Mouse (Mus musculus) kidney, postnatal 25 days (tissue): ENCODE measurements at regions not wholly inside any gene's neighbourhood (a gene's known extent, or its start where the extent isn't known, plus 50 kb on each side); places are given as distances from the start of the nearest gene placed in this dataset.

Experiments used
- DNase-seq, 2 experiments: peaks; one replicate each; pipeline ENCODE4 v3.0.0; 2021; ENCODE audit warnings: mixed read lengths in 2 of 2

DNA sequence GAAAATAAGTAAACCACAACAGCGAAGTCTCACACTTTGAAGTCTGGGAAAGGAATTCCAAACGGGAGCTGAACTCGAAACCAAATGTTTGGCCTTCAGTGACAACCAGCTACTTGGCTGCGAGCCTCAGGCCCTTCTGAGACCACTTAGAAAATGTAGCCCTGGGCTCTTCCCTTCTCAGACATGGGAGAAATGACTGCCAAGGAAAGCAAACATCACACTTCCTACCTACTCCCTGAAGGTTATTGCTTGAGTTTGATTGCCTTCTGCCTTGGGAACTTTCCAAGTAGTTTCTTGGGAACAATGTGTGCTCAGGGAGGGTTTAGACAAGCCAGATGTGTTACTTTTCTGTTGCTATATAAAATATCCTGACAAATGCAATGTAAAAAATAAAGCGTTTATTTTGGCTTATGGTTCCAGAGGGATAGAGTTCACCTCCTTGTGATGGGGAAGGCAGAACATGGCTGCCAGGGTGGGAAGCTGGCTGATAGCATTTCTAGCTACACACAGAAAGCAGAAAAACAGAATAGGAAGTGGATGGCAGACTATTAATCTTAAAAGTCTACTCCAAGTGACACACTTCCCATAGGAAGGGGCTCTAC lies 194.8 kb upstream of the Rack1 start:
- DNase-seq = peak in 1 of 2 experiments; percentile 7

DNA sequence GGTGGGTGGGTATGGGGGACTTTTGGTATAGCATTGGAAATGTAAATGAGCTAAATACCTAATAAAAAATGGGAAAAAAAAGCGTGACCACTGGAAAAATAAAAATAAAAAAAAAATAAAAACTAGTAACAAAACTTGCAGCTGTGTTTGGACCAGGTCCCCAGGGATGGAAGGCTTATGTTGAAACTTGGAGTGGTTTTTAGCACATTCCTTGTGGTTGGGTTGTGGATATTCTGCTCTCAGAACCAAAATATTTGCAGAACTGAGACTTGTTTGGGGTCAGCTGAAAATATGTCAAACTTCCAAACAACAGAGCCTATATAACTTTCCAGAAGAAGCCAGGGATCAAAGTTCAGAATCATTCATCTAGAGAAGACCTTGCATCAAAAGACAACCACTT lies 199.0 kb upstream of the Rack1 start:
- DNase-seq = peak in 1 of 2 experiments; percentile 13

DNA sequence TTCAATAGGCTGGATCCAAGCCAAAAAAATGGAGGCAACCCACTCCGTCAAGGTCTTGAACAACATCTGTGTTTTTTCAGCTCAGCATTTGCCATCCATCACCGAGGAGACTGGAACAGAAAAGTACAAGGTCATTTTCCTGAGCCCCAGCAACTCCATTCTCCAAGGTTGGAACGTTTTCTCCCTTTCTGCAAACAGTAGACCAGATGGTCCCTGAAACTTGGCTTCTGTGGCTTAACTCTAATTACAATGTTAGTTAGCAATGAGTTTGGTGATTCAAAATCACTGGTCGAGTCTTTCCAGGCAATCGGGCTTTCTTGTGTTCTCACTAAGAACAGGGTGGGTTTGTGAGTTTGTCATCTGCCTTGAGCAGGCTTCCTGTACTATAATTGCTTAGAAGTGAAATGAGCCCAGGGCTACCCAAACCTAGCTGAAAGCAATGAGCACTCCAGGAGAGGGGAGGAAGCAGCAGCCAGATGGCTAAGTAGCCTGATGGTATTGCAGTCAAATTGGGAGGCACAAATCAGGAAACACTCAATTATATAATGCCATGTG lies 200.5 kb upstream of the Rack1 start:
- DNase-seq = no peak

DNA sequence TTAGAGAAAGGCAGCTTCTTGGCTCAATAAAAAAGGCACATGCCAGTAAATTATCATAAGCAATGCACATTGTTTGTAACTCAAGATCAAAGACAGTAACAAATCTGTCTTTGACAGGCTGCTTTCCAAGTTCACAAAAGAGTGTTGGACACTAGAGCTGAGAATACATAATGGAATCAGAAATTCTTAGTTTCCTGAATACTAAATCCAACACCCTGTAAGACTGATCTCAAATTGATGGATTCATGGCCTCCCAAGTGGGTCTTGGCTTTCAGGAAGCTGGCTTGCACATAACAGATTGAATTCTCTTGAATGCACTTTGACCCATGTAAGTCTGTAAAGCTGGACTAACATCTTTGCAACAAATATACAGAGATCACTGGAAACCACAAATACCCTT lies 201.1 kb upstream of the Rack1 start:
- DNase-seq = no peak

DNA sequence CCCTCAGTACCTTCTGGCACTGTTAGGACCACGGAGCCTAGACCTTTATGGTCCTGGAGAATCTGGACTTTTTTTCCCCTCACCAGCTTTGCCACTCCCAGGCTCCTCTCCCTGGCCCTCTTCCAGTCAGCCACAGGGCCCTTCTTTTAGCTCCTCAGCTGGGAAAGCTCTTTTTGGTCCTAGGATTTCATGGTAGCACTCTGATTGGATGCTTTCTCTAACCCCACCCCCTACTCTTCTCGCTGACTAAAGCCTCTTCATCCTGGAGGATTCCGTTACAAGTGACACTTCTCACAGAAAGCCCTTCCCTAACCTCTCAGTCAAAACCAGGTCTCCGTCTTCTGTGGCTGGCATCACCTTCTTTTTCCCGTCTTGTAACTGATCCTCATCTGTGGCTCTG lies 205.7 kb upstream of the Rack1 start:
- DNase-seq = no peak

DNA sequence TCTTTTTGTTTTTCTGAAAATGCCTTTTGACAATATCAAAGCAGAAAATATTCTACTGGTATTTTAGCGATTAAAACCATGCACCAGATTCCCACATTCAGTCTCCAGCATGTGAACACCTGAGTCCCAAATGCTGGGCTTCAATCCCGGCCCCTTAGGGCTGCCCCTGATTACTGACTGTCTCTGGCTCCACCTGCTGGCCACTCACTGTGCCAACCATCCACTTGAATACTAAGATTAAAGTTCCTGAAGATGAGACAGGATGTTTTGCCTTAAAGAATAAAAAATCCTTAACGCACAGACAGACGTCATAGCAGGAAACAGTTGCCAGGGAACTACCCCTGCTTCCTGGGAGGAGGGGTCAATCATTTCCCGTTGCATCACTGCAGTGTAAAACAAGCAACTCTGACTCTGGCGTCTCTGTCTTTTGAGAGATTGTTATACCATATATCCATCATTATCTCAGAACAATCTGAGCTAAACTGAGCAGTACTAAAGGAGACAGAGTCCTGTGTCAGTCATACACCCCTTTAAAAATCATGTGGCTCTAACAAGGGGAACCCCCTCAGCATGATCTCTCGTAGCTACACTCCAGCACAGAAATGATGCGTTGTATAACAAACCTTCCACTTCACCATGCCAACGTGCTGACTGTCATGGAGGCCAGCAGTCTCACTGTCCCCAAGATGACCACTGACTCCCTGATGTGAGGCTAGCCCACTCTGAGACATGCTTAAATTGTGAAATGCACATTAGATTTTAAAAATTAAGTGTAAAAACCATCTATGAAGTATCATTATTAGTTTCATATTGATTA lies 211.1 kb upstream of the Rack1 start:
- peak; percentile 44 to 72 for DNase-seq

DNA sequence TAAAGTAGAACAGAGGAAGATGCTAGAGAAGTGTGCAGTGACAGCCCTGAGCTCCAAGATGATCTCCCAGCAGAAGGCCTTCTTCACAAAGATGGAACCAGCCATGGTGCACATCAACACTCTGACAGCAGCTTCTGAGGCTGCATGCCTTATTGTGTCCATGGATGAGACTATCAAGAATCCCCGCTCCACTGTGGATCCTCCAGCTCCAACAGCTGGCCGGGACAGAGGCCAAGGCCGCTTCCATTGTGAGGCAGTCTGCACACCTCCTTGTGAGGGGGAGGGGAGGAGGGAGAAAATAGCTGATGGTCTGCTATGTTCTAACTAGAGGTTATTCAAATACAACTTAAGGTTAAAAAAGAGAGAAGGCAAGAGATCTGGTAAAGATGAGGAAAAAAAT lies 231.4 kb upstream of the Rack1 start:
- DNase-seq = no peak

DNA sequence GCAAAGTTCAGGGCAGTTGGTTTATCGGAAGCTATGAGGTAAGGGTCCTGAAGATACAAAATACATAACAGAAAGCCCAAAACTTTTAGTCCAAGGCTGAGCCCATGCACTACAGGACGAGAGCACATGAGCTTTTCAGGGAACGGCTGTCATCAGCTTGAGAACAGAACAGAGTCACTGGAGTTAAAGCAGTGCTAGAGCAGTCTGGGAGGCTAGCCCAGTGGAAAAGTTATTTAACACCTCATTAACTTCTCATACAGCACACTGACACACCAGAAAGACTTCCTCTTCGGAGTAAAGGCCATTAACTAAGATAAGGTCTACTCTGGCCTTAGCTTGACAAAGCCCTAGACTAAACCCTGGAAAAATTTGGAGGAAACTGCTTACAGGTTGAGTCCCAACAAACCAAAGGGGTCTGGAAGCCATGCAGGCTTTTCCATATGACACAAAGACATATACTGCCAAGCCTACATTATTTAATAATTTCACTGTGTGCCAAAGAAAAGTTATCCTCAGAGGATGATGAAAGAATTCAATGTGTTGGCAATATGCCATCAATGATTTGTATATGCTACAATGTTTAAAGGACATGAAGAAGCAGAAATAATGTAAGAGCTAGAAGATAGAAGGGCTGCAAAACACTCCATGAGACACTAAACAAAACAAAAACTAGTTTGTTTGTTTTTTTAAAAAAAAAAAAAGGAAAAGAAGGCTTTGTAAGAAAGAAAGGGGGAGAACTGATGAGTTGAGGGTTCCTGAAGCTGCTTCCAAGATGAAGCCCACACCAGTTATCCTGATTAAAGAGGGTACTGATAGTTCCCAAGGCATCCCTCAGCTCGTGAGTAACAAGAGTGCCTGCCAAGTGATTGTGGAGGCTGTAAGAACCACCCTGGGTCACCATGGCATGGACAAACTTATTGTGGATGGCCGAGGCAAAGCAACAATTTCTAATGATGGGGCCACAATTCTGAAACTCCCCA lies 232.3 kb upstream of the Rack1 start:
- no peak for DNase-seq

DNA sequence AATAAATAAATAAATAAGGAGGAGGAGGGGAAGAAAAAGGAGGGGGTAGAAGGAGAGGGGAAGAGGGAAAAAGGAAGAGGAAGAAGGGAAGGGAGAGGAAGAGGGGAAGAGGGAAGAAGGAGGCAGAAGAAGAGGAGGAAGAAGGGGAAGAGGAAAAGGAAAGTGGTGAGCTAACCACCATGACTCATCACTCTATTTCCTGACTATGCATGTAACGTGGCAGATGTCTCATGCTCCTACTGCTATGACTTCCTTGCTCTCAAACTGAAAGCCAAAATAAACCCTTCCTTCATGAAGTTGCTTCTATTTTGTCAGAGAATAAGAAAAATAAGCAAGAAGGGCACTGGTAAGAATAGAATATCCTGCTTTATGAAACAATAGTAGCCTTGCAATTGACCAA lies 242.1 kb upstream of the Rack1 start:
- DNase-seq = no peak

DNA sequence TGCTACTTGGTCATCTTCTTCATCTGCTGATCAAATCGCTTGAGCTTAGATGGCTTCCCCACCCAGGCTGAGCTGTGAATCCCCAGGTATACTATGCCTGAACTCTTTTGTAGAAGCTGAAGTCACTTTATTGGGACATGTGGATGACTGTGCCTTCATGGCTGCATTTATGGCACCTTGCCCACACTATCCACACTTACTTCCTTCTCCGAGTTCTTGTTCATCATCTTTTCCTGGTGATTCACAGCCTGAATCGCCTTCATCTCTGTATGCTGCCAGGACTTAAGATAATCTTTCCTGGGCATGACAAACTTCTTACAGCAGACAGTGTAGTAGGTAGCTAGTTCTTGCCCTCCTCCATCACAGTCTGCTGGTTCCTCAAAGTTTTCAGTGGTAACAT lies 248.1 kb upstream of the Rack1 start:
- DNase-seq = no peak

DNA sequence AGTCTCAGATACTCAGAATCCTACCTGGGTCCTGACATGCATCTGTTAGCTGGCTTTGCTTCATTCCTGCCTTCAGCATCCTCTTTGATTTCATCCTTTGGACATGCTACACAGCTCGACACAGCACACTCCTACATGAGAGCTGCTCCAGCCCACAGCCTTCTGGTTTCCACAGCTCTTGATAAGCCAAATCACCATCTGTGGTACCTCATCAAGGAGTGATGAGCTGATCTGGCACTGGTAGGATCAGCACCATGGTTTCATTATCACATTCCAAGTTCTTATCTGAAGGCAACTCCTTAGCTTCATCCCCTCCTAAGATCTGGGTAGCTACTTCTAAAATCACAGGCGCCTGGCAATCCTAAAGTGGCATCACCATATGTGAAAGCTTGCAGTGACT lies 248.9 kb upstream of the Rack1 start:
- DNase-seq = no peak

DNA sequence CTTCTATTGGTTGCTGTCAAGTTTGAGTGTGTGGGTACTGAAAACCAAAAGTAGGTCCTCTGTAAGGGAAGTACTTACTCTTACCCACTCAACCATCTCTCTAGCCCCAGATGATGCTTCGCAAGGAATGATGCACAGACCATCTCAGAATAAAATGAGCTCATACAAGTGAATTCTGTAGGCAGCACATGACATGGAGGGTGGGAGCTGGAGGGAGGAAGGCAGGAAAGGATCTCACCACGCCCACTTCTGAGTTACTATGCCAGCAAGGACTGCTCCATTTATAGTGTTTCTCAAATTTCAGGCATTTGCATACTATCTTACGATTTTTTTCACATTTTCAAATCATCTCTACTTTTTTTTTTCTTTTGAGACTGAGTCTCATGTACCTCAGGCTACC lies 273.8 kb upstream of the Rack1 start:
- DNase-seq = no peak

DNA sequence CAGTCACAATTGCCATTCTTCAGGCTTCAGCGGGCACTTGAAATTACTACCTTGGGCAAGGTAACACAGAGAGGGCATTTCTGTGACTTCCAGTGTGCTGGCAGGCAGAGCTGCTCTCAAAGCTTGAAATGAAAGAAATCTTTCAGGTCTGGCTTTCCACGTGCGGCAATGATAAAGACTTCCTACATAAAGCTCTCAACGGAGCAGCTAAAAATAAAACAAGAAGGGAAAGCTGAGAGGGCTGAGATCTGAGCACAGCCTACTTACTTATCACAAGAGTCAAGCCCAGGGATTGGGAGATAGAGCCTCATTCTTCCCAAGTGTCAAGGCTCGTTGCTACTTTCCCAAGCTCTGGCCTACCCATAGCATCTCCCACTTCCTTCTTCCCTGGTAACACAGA lies 274.6 kb upstream of the Rack1 start:
- DNase-seq = no peak

DNA sequence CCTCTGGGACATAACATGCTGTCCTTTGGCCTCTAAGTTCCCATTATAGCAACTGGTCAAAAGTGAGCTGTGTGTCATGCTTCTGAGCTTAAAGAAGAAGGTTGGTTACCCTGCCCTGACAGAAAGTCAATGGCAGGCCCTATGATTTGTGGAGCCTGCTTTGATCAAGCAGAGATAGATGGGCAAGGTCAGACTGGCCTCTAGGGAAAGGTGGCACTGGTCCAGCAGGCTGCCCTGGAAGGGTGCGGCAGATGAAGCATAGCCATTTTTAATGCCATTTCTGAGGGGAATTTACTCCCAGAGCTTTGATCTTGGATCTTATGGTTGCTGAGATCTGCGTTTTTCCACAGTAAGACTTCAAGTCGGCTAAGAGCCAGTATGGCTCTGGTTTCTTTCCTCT lies 293.2 kb upstream of the Rack1 start:
- no peak for DNase-seq

DNA sequence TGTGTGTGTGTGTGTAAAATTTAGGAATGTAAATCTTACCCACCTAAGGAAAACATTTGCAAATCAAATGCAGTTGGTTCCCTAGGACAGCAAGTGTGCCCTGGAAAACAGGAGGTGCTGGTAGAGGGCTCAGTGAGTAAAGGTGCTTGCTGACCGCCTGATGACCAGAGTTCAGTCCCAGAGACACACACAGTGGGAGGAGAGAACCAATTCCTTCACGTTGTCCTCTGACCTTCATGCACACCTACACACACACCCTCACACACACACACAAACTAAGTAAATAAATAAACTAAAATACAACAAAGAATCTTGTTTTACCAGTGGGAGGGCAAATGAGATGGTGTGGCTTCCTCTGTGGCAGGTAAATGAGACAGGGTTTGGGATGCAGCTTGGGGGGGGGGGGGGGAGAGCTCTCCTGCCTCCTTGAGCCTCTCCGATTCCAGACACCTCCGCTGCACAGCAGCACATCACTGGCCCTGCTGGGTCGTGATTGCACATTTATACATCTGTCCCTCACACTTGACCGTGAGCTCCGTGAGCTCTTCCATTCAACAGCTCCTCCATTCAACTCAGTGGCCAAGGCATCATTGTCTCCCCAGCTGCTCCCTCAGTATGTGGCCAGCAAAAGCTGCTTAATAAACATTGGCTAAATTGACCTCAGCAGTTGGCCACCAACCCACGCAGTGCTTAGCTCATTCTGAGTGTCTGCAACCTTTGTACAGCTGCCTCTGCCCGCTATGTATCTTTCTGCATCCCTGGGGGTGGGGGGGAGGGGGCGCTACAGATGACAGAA lies 297.9 kb upstream of the Rack1 start:
- DNase-seq = no peak

DNA sequence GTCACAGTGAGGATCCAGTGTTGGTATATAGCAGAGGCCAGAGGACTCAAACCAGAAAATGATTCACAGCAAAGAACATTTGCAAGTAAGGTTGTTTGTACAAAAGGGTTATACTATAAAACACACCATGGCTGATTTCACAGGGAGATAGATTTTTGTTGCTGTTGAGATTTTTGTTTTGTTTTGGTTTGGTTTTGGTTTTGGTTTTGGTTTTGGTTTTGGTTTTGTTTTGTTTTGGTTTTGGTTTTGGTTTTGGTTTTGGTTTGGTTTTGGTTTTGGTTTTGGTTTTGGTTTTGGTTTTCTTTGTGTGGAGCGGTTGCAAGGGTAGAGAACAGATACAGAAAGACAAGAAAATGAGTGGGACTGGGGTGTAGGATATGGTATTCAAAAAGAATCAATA lies 301.1 kb upstream of the Rack1 start:
- DNase-seq = no peak

DNA sequence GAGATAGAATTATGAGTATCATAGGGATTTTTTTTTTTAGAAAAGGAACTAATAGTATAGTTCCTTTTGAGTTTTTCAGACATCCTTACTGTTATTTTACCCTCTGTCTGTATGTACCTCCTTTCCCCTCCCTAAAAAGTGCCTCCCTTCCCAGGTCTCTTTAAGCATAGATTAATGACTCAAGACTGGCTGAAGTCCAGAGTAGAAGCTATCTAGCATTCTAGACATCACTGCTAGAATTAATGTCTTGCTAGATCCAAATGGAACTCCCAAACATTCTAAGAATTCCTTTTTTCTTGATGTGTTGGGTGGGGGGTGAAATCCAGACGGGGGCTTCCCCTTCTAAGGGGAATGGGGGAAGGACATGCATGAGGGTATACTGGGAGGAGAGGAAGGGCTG lies 311.8 kb upstream of the Rack1 start:
- no peak for DNase-seq

DNA sequence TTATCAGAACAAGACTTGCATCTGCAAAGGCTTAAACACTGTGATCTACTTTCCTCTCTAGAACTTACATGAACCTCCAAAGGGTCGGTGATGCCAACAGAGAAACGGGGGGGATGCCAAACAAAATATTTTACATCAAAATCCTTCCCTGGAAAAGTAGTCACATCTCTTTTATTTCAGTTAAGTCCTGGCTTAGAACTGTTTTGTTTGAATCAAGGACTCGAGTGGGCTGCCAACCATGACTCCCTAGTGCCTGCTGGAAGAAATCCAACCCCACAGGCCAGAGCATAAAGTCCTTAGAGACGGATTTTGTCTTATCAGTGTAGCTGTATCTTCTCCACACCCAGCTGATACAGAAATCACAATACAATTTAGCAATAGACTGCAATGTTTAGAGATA lies 336.1 kb upstream of the Rack1 start:
- no peak for DNase-seq

DNA sequence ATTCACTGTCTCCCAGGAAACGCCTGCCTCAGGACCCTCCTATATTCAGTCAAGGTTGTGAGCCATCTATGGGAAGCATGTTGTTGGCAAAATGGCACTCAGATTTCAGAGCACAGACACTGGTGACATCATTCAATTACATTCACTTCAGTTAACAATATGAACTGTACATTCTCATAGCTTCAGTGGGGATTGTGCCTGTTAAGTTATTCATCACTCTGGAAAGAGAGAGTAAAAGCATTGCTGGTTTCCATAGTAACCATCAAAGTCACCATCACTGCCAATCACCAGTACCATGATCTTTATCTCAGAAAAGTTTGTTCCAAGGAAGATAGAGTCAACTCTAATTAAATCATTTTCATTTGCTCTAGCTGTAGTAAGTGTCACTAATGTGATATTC lies 350.2 kb upstream of the Rack1 start:
- no peak for DNase-seq

DNA sequence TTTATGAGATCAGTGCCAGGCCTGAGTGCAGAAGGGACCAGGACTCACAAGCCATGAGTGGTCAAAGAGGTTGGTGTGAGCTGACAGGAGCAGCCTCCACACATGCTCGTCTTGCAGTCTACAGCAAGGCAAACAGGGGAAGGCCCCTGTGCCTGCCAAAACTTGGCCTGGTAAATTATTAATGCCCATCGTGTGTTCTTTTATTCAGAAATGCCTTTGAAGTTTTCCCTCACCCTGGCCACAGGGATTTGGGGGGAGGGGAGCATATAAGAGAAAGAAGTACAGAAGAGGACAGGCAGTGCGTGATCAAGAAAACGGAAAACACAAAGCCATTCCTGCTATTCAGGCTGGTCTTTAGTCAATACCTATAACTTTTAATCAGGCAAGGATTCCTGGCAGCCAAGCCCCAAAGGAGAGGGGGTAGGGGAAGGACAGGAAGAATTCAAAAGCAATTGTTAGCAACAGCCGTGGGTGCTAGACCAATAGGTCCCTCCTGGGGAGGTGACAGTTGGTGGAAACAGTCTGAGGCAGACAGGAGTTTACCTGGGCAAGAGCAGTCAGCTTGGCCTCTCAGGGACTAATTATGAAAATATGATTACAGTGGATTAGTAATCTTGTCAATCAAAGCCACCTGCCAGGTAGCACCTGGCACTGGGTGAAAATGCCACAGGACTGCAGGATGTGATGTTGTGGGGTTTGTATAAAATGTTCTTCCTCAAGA lies 357.4 kb upstream of the Rack1 start:
- no peak for DNase-seq

DNA sequence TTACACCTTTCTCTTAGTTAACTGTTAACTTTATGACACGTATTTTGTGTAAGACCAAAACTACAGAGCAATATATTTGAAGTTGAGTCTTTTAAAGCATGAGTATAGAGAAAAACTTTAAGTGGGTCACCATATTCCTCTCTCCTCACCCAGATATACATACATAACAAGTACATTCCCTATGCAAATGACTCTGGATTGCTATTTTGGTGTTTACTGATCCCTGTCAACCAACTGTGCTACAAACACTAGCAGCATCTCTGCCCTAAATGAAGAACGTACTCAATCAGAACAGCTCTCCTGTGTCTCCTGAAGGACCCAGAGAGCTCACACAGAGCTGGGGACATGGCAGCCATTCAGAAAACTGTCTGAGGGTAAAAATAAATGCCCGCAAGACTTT lies 363.4 kb upstream of the Rack1 start:
- DNase-seq = no peak

DNA sequence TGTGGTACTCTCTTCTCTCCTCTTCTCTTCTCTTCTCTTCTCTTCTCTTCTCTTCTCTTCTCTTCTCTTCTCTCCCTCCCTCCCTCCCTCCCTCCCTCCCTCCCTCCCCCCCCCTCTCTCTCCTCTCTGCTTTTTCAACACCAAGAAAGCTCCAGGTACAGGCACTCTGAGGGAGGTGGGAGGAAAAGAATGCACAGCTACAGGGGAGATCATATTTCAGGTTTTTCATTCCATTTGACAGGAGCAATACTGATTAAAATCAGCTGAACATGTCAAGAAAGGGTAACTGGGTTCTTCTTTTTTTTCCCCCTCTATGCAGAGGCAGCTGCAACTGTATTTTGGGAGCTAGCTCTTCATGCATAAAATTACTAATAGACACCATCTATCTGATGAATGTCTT lies 368.8 kb upstream of the Rack1 start:
- DNase-seq = no peak
